Mouse (Mus musculus): ENCODE measurements at regions not wholly inside any gene's neighbourhood (a gene's known extent, or its start where the extent isn't known, plus 50 kb on each side); places are given as distances from the start of the nearest gene placed in this dataset.

- TF ChIP-seq POLR2A (IDR thresholded peaks at IDR 0.05; ENCODE audit: extremely low read depth, insufficient read depth, low read length): no peak
- no peak for TF ChIP-seq CTCF (IDR thresholded peaks at IDR 0.05; ENCODE audit: low read depth, low read length)
These were observed 405.1 kb upstream of the A1bg start for GRCm38 (mm10) chr15:61327925-61328324.

Measured in liver, adult 2 months (tissue).